Mouse (Mus musculus): ENCODE results near the gene Ptpn23. TPM values are rescaled to one million over a fixed set of nuclear protein-coding genes. Genes with fewer than 3 reads are reported as not detected.
"Not testable (repeated sequence)": the region's sequence is repeated elsewhere in the genome, so short reads cannot be mapped to it uniquely, and the experiment has no call there.

Ptpn23 gene
- polyA plus RNA-seq, 1 experiment from 2014 or later, result 25.8 TPM

DNA sequence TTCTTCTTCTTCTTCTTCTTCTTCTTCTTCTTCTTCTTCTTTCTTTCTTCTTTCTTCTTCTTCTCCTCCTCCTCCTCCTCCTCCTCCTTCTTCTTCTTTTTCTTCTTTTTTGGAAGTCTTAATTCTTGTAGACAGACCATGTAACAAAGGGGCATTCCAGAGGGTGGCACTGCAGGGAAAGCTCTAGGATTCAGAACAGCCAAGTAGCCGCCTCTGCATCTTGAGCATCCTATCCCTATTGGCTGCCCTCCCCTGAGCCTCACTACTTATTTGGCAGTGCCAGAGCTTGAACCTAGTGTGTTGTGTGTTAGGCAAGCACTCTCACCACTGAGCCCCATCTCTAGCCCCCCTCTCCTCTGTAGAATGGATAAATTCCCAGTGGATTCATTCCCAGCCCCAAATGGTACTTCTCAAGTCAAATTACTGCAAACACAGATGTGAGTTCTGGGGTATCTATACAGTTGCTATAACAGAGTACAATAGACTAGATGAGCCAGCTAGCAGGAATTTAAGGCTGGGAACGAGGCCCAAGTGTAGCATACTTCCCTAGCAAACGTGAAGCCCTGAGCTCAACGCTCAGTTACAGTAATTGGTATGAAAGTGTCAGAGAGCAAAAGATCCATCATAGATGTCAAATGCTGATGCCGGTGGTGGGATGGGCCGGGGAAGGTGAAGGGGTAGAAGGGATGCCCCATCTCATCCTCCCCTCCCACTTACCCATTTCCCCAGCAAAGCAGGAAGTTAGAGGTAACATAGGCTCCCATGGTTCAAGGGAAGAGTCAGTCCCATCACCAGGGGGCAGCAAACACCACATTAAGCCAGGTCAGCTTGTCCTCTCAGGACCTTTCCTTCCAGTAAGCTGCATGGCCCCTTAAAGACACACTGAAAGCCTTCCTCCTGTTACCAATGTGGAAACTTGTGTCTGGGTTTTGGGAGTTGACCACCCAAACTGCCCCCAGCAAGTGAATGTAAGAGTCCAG, 3.2 kb upstream of the Ptpn23 start:
- ATAC-seq (ENCODE audit: low FRiP score), result no peak
- Histone ChIP-seq H3K4me2 (no peak overlapping the region), H3K4me3 (replicated peaks) (no peak overlapping the region), H3K27ac (replicated peaks) (no peak overlapping the region), H3K4me1 (peaks cover 17% of the 10 kb centered on the region), H3K27me3 (replicated peaks) (no peaks in the 10 kb centered on the region), H3K9me3 (replicated peaks) (no peaks in the 10 kb centered on the region), H3K36me3 (no peaks in the 10 kb centered on the region), H3K9ac (replicated peaks) (no peak overlapping the region)
- WGBS, result 46% methylated on average over 6 of the region's 6 CpGs

DNA sequence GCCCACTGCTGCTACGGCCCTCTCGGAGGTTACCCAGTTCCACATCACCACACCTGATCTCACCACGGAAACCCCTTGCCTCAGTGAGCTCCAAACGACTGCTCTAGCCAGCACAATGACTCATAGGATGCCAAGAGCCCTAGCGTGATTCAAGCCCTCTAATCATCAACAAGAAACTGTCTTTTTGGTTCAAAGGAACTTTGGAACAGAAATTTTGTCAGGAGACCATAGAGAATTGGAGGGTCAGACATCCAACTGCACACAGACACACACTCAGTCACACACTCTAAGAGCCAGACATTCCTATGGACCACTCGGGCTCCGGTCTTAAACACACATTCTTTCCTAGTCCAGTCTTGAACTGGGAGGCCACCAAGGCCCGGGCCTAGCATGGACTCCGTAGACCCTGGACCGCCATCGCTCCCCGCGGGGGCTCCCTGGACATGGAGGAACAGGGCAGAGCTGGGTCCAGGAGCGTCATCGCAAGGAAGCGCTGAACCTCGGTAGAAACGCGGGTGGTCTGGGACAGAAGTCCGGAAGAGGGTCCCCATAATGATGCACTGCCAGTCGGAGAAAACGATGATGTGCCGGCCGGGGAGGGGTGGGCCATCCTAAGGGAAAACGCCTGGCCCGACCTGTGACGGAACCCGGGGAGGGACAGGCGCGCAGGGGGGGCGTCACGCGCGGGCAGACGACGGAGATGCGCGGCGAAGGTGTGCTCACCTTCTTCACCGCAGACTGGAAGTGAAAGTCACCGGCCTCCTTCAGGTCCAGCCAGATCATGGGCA, 508 bp downstream of the Ptpn23 start:
- Histone ChIP-seq H3K4me3 (replicated peaks) (peak overlapping the region; percentile 83), H3K9ac (replicated peaks) (peak overlapping the region; percentile 91), H3K27ac (replicated peaks) (peak overlapping the region; percentile 84), H3K4me2 (peak overlapping the region; percentile 94), H3K27me3 (replicated peaks) (no peaks in the 10 kb centered on the region), H3K9me3 (replicated peaks) (no peaks in the 10 kb centered on the region), H3K36me3 (no peaks in the 10 kb centered on the region; the same call in 1 of the 2 replicates), H3K4me1 (peaks cover 28% of the 10 kb centered on the region)
- ATAC-seq (ENCODE audit: low FRiP score), result peak; percentile 72
- WGBS, result 2% methylated on average over 41 of the region's 41 CpGs

DNA sequence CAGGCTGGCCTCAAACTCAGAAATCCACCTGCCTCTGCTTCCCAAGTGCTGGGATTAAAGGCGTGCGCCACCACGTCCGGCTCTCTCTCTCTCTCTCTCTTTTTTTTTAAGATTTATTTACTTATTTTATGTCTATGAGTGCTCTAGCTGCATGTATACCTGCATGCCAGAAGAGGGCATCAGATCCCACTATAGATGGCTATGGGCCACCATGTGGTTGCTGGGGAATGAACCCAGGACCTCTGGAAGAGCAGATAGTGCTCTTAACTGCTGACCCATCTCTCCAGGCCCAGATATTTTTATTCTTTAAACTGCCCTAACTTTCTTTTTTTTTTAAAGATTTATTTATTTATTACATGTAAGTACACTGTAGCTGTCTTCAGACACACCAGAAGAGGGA, 4.8 kb downstream of the Ptpn23 start:
- not testable (repeated sequence) for H3K9ac ChIP-seq (replicated peaks); H3K4me2 ChIP-seq; H3K36me3 ChIP-seq; H3K27me3 ChIP-seq (replicated peaks); H3K27ac ChIP-seq (replicated peaks); ATAC-seq (ENCODE audit: low FRiP score); H3K9me3 ChIP-seq (replicated peaks); H3K4me3 ChIP-seq (replicated peaks)
- H3K4me1 ChIP-seq, result peaks cover 21% of the 10 kb centered on the region
- WGBS, result 76% methylated on average over 4 of the region's 4 CpGs

DNA sequence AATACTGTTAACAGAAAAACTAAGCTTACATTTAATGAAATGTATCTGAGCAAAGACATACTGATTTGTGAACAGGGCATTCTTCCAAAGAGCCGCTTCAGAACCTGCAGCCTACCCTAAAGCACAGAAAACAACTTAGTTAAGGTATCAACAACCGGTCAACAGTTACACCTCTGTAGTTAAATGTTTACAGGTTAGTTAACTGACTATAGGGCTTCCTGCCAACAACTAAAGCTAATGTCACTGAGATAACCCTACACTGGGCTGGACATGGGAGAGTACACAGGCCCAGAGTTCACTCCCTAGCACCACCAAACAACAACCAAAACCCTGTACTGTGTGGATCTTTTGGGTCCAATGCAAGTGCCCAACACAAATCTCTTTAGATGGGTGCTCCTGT, 5.3 kb downstream of the Ptpn23 start:
- no peaks in the 10 kb centered on the region for H3K9me3 ChIP-seq (replicated peaks)
- no peak overlapping the region for H3K4me2 ChIP-seq
- peaks cover 7% of the 10 kb centered on the region; the same call in 1 of the 2 replicates for H3K36me3 ChIP-seq
- no peaks in the 10 kb centered on the region for H3K27me3 ChIP-seq (replicated peaks)
- H3K4me3 ChIP-seq (replicated peaks), result no peak overlapping the region
- peaks cover 21% of the 10 kb centered on the region for H3K4me1 ChIP-seq
- no peak for ATAC-seq (ENCODE audit: low FRiP score)
- whole genome bisulfite sequencing, result 99% methylated on average over 2 of the region's 2 CpGs
- no peak overlapping the region for H3K9ac ChIP-seq (replicated peaks)
- H3K27ac ChIP-seq (replicated peaks), result no peak overlapping the region

DNA sequence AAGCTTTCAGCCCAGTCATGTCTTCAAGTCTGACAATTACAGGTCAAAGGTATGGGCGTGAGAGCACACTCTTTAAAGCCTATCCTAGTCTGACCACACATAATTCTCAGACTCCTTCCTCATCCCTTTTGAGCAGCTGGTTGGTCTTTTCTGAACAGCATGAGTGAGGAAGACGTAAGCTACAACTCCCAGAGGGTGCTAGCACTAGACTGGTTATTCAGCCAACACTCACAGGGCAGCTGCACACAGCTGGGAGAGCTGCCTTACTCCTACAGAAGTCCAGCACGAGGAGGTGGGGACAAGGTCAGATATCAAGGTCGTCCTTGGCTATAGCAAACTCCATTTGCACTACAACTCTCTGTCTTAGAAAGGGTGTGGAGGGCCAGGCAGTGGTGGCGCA, 7.4 kb downstream of the Ptpn23 start:
- Histone ChIP-seq H3K9ac (replicated peaks) (no peak overlapping the region), H3K27ac (replicated peaks) (no peak overlapping the region), H3K4me2 (no peak overlapping the region), H3K36me3 (peaks cover 20% of the 10 kb centered on the region), H3K4me3 (replicated peaks) (no peak overlapping the region), H3K9me3 (replicated peaks) (no peaks in the 10 kb centered on the region), H3K4me1 (peaks cover 5% of the 10 kb centered on the region), H3K27me3 (replicated peaks) (no peaks in the 10 kb centered on the region)
- WGBS, result 89% methylated on average over 5 of the region's 5 CpGs
- no peak for ATAC-seq (ENCODE audit: low FRiP score)

DNA sequence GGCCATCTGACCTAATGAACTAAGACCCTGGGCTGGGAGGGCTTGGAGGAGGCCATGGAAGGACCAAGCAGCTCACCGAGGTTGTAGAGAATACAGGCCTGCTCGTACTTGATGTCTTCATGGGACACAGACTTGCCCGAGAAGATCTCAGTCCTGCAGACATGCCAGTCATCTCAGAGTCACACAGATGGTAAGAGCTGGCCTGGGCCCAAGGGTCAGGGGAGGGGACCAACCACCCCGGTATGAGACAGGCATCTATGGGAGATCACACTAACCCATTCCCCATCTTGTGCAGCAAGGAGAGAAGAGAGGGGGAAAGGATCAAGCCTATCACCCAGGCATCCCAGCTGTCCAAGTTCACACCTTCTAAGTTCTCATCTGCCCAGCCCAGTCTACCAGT, 14.7 kb downstream of the Ptpn23 start:
- Histone ChIP-seq H3K4me1 (no peaks in the 10 kb centered on the region), H3K27me3 (replicated peaks) (no peaks in the 10 kb centered on the region), H3K4me3 (replicated peaks) (no peak overlapping the region), H3K27ac (replicated peaks) (no peak overlapping the region), H3K4me2 (no peak overlapping the region), H3K36me3 (peaks cover 86% of the 10 kb centered on the region), H3K9me3 (replicated peaks) (no peaks in the 10 kb centered on the region), H3K9ac (replicated peaks) (no peak overlapping the region)
- 91% methylated on average over 4 of the region's 4 CpGs for WGBS
- no peak for ATAC-seq (ENCODE audit: low FRiP score)

DNA sequence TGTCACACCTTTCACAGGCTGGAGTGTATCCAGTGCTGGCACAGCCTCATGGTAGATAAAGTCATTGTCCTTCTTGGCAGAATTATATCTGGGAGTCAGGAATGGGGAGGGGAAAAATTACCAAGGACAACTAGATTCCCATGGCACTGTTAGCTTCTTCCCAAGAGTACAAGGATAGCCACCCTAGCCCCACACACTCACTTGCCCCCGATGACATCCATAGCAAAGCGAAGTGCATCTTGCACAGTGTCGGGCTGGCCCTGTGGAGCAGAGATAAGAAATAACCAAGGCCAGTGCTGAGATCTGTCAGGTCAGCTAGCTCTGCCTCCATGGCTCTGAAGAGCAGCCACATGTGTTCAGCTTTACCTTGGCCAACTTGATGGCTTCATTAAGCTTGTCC, 17.2 kb downstream of the Ptpn23 start:
- H3K27ac ChIP-seq (replicated peaks), result no peak overlapping the region
- peaks cover 93% of the 10 kb centered on the region for H3K36me3 ChIP-seq
- no peaks in the 10 kb centered on the region for H3K9me3 ChIP-seq (replicated peaks)
- no peak overlapping the region for H3K9ac ChIP-seq (replicated peaks)
- no peaks in the 10 kb centered on the region for H3K4me1 ChIP-seq
- no peaks in the 10 kb centered on the region for H3K27me3 ChIP-seq (replicated peaks)
- WGBS, result 95% methylated on average over 3 of the region's 3 CpGs
- H3K4me2 ChIP-seq, result no peak overlapping the region
- H3K4me3 ChIP-seq (replicated peaks), result no peak overlapping the region
- ATAC-seq (ENCODE audit: low FRiP score), result no peak

DNA sequence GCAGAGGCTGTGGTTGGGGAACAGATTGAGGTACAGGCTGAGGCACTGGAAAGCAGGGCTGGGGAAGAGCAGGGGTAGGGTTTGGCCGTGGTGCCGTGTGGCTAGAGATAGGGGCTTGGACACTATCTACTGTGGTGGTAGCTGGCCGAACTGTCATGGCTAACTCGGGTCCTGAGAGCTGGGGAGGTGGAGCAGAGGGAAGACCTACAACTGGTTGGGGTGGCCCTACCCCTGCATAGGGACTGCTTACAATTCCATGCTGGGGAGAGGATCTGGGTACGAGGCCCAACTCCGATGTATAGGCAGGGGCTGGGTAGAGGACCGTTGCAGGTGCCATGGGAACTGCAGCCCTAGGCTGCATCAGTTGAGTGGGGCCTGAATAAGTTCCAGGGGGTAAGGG, 20.0 kb downstream of the Ptpn23 start:
- Histone ChIP-seq H3K27ac (replicated peaks) (no peak overlapping the region), H3K4me1 (no peaks in the 10 kb centered on the region), H3K4me3 (replicated peaks) (no peak overlapping the region), H3K9ac (replicated peaks) (no peak overlapping the region), H3K4me2 (no peak overlapping the region), H3K36me3 (peaks cover 96% of the 10 kb centered on the region), H3K9me3 (replicated peaks) (no peaks in the 10 kb centered on the region), H3K27me3 (replicated peaks) (no peaks in the 10 kb centered on the region)
- 96% methylated on average over 7 of the region's 7 CpGs for WGBS
- no peak for ATAC-seq (ENCODE audit: low FRiP score)

DNA sequence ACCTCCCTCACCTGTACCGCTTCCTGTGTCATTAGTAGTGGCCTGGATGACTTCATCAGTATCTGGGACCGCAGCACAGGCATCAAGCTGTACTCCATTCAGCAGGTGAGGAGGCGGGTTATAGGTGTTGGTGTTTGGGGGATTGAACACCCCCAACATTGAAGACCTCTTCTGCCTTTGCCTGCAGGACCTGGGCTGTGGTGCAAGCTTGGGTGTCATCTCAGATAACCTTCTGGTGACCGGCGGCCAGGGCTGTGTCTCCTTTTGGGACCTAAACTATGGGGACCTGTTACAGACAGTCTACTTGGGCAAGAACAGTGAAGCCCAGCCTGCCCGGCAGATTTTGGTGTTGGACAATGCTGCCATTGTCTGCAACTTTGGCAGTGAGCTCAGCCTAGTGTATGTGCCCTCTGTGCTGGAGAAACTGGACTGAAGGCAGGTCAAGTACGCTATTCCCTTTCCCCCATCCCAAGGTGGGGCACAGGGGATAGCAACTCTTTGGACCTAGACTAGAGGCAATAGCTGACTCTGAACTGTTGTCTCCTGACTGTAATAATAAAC, 23.6 kb downstream of the Ptpn23 start:
- Histone ChIP-seq H3K4me2 (no peak overlapping the region), H3K36me3 (peaks cover 91% of the 10 kb centered on the region), H3K9me3 (replicated peaks) (no peaks in the 10 kb centered on the region), H3K4me3 (replicated peaks) (no peak overlapping the region), H3K27me3 (replicated peaks) (no peaks in the 10 kb centered on the region), H3K9ac (replicated peaks) (no peak overlapping the region), H3K27ac (replicated peaks) (no peak overlapping the region), H3K4me1 (no peaks in the 10 kb centered on the region)
- whole genome bisulfite sequencing, result 88% methylated on average over 7 of the region's 7 CpGs
- no peak for ATAC-seq (ENCODE audit: low FRiP score)

DNA sequence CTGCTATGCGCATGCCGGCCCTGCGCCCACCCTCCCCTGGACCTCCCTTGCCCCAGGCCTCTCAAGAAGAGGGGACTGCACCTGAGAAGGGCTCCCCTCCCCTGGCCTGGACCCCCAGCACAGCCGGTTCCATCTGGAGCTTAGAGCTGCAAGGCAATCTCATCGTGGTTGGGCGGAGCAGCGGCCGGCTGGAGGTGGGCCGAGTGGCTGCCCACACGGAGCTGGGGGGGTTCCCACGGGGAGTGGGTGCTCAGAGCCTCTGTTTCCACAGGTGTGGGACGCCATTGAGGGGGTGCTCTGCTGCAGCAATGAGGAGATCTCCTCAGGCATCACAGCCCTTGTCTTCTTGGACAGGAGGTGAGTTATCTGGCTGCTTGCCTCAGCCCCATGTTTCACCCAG, 26.7 kb downstream of the Ptpn23 start:
- H3K36me3 ChIP-seq, result peaks cover 92% of the 10 kb centered on the region
- H3K9me3 ChIP-seq (replicated peaks), result no peaks in the 10 kb centered on the region
- H3K4me3 ChIP-seq (replicated peaks), result no peak overlapping the region
- no peak overlapping the region for H3K27ac ChIP-seq (replicated peaks)
- no peak overlapping the region for H3K4me2 ChIP-seq
- no peak for ATAC-seq (ENCODE audit: low FRiP score)
- H3K4me1 ChIP-seq, result no peaks in the 10 kb centered on the region
- 83% methylated on average over 12 of the region's 12 CpGs for WGBS
- no peaks in the 10 kb centered on the region for H3K27me3 ChIP-seq (replicated peaks)
- H3K9ac ChIP-seq (replicated peaks), result no peak overlapping the region

DNA sequence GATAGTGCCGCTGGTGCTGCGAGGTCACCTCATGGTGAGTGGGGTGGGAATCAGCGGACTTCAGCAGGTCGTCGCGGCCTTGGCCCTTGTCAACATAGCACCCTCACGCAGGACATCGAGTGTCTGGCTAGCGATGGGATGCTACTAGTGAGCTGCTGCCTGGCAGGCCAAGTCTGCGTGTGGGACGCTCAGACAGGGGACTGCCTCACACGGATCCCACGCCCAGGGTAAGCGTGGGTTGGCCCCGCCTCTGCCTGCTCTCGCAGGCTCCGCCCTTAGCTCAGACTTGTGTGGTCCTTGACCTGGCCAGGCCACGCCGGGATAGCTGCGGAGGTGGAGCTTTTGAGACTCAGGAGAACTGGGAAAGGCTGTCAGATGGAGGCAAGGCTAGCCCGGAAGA, 27.4 kb downstream of the Ptpn23 start:
- no peaks in the 10 kb centered on the region for H3K27me3 ChIP-seq (replicated peaks)
- ATAC-seq (ENCODE audit: low FRiP score), result no peak
- peaks cover 91% of the 10 kb centered on the region for H3K36me3 ChIP-seq

More for the DNA sequence above, 27.4 kb downstream of the Ptpn23 start:
- Histone ChIP-seq H3K4me3 (replicated peaks) (no peak overlapping the region), H3K4me1 (no peaks in the 10 kb centered on the region), H3K27ac (replicated peaks) (no peak overlapping the region), H3K4me2 (no peak overlapping the region), H3K9me3 (replicated peaks) (no peaks in the 10 kb centered on the region), H3K9ac (replicated peaks) (no peak overlapping the region)
- WGBS, result 46% methylated on average over 21 of the region's 21 CpGs

Measured in neural tube, embryonic 15.5 days (tissue).